Mouse (Mus musculus) layer of hippocampus, postnatal 36 days (tissue): ENCODE results near the gene Rpl23. TPM values are rescaled to one million over a fixed set of nuclear protein-coding genes. Genes with fewer than 3 reads are reported as not detected.
"Not testable (repeated sequence)": the region's sequence is repeated elsewhere in the genome, so short reads cannot be mapped to it uniquely, and the experiment has no call there.

Source experiments
- DNase-seq, 2 experiments: peaks; one replicate each; pipeline ENCODE4 v3.0.0; 2022
- total RNA-seq, 2 experiments: library from RNA; stranded (reverse); gene quantifications; 2 replicates each; pipeline ENCODE4 v1.2.3; 2021

The Rpl23 gene
- total RNA-seq, 2 experiments from 2014 or later: 355 TPM

DNA sequence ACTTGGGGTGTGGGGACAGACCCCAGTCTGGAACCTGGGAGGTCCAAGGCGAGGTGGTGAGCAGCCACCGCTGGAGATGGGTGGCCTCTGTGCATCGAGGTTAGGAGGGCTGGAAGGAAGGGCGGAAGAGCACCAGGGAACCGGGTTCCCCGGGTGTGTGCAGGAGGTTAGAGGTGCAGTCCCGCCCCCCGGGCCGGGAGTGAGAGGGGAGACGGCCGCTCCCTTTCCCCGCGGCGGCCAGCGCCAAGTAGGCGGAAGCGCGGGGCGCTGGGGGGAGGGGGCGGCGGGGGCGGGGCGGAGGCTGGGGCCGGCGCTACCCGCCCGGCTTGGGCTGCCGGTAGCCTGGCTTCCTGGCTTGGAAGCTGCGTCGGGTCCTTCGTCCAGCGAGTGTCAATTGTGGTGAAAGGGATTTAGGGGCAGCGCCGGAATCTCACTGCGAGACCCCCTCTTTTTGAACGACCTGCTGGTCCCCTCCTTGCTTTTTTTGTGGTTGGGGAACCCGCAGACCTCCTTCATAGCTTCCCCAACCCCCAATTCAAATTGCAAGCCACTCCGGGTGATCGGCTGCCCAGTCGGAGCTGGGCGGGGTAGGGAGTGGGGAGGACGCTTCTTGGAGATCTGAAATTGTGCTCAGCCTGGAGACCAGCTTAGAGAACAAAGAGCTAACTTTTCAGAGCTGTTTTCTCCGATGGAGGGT, 17.9 kb upstream of the Rpl23 start:
- DNase-seq: no peak

DNA sequence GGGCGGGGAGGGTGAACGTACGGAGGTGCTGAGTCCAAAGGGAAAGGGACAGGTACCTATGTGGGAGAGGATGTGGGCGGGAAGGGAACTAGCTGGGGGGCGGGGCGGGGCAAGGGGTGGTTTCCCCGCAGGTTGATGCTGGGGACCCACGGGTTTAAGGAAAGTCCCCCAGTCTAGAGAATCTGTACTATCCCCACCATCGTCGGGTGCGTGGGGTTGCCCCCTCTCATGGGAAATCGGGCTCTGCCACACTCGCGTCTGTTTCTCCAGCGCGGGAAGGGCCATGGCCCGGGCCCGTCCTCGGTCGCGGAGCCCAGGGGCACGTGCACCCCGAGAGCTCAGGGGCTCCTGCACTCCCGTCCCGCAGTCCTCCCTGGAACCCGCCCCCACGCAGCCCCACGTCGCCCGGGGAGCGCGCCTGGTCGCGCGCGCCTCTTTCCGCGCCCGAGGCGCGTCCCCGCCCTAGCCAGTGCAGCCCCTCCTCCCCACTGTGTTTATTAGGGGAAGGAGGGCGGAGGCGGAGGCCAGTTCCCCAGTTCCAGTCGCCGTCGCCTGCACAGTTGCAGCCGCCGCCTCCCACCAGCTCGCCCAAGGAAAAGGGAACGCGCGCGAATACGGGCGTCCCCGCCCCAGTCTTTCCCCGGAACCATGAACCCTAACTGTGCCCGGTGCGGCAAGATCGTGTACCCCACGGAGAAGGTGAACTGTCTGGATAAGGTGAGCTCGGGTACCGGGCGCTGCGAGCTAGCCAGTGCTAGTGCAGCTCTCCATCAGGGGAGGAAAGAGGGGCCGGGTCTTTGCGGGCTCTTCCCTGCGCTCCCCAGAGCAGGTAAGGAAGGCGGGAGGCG, 17.1 kb upstream of the Rpl23 start:
- DNase-seq: peak; percentile 90

DNA sequence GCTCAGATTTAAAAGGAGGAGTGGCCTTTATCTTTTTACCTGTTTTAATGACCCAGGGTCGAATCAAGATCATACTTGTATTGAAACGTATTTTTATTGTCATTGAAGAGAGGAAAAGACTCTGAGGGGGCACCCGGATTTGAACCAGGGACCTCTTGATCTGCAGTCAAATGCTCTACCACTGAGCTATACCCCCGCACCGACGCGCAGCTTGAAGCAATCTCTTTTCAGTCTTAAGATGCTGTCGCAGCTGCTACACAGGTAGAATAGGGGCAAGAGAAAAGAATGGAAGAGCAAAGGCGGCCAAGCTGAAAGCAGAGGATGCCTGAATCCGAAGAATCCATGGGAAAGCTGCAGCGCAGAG, 16.5 kb upstream of the Rpl23 start, which contains the start of gene Lasp1:
Gene Lasp1 (plus strand): TSS at position 219 of the 364 bp plus-strand sequence.
- DNase-seq: peak; percentile 91 to 94

DNA sequence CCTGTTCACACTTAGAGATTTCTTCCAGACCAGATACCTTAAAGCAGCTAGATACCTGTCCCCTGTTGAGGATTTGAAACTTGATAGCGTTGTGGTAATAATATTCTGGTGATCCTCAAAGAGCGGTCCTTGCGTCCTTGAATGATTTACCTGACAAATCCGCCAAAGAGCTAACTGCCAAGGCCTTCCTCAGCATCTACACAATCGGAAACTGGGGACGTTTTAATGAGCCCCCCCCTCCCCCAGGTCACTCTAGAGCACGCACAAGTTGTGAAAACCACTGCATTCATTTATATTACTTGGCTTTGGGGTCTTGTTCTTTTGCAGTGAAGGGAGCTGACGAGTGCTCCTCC, 15.8 kb upstream of the Rpl23 start:
- DNase-seq: no peak

DNA sequence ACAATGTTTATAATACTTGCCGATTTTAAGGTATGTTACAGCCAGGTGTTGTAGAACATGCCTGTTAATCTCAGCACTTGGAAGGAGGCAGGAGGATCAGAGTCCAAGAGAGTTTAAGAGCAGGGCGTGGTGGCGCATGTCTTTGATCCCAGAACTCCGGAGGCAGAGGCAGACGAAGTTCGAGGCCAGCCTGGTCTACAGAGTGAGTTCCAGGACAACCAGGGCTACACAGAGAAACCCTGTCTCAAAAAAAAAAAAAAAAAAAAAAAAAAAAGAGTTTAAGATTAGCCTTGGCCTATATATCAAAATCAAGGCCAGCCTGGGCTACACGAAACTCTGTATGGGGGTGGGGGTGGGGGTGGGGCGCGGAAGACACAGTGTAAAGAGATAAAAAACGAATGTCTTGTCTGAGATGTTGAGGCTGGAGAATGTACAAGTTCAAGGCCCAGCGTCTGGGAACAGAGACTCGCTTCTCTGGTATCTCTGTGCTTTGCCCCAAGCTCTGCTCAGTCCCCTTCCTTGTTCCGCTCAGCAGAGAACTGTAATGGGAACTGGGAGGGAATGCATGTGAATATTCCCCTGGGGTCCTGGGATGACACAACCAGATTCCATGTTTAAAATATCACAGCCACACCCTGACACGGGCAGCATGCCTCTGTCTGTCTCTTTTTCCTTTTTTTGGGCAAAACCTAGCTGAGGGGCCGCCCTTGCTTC, 15.3 kb upstream of the Rpl23 start:
- DNase-seq: no peak

DNA sequence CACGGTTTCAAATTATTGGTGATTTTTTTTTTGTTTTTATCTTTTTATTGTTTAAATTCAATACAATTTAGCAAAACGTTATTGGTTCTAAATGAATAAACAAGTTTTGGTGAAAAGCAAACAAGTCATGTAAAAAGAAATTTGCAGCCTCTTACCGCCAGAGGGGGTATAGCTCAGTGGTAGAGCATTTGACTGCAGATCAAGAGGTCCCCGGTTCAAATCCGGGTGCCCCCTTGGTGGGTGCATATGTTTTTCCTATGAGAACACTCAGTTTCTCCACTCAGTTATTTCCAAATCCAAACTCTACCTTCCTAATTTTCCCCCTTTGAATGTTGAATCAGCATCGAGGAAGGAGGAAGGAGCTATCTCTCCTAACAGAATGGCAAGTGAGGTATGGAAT, 14.7 kb upstream of the Rpl23 start:
- peak; percentile 78 to 82 for DNase-seq

DNA sequence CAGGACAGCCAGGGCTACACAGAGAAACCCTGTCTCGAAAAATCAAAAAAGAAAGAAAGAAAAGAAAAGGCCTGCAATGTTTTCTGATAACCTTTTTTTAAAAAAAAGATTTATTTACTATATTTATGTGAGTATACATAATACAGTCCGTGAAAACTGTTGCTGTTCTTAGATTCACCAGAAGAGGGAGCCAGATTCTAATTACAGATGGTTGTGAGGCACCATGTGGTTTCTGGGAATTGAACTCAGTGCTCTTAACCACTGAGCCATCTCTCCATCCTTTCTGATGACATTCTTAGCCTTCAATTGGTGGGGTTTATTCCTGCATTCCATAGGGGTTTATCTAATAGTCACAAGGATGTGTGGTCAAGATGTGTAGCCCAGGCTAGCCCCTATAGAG, 10.9 kb upstream of the Rpl23 start:
- no peak for DNase-seq

DNA sequence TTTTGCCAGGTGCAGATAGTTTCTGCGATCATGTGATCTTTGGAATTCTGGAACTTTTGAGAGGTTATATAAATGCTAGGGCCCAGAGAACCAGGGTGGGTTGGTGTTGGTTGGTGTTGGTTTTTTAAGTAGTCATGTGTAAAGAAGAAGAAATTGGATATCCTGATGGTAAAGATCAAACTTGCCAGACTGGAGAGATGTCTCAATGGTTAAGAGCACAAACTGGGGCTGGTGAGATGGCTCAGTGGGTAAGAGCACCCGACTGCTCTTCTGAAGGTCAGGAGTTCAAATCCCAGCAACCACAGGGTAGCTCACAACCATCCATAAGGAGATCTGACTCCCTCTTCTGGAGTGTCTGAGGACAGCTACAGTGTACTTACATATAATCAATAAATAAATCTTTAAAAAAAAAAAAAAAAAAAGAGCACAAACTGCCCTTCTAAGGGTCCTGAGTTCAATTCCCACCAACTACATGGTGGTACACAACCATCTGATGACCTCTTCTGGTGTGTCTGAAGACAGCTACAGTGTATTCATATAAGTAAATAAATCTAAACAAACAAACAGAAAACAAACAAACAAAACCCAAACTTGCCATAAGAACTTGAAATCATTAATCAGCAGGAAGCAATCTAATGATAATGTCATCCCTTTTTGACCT, 8.7 kb upstream of the Rpl23 start:
- not testable (repeated sequence) for DNase-seq

DNA sequence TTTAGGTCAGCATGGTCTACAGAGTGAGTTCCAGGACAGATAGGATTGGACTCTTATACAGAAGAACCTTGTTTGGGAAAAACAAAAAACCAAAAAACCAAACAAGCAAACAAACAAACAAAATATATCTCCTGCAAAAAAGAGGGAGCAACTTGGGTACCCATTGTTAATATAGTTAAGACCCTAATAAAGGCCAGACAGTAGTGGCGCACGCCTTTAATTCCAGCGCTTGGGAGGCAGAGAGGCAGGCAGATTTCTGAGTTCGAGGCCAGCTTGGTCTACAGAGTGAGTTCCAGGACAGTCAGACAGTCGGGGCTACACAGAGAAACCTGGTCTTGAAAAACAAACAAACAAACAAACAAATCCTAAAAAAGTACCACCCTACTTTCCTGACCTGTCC, 7.5 kb upstream of the Rpl23 start:
- no peak for DNase-seq

DNA sequence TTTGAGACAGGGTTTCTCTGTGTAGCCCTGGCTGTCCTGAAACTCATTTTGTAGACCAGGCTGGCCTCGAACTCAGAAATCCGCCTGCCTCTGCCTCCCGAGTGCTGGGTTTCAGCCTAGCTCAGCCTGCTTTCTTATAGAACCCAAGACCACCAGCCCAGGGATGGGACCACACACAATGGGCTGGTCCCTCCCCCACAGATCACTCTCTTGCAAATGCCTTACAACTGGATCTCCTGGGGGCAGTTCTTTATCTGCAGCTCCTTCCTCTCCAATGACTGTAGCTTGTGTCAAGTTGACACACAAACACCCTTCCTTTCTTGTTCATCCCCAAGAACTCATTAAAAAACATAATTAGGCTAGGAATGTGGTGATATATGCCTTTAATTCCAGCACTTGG, 5.7 kb upstream of the Rpl23 start:
- DNase-seq: no peak

DNA sequence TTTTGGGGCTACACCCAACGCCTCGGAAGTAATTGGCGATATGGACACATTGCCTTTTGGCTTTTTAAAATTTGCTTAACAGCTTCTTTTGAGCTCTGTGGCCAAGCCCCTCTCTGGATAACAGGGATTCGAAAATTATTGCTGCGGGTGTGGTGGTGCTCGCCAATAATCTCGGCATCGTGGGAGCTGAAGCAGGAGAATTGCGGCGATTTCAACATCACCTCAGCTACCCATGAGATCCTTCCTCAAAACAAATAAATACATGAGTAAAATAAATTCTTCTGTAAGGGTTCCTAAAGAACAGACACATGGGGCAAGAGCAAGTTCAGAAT, 293 bp upstream of the Rpl23 start:
- no peak for DNase-seq

DNA sequence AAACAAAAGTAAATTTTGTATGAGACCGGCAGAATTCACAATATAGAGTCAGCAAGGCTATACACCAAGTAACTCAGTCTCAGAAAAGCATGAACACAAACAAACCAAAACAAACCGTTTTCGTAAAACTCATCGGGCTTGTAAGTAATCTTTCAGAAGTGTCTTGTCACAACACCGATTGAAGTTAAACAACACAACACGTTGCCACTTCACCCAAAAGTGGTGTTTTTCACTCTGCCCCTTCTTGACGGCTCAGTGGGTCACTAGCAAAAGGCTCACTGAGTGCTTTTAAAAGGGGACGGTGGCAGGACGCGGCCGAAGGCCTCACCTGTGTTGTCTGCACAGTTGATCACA, 782 bp downstream of the Rpl23 start:
- DNase-seq: no peak

DNA sequence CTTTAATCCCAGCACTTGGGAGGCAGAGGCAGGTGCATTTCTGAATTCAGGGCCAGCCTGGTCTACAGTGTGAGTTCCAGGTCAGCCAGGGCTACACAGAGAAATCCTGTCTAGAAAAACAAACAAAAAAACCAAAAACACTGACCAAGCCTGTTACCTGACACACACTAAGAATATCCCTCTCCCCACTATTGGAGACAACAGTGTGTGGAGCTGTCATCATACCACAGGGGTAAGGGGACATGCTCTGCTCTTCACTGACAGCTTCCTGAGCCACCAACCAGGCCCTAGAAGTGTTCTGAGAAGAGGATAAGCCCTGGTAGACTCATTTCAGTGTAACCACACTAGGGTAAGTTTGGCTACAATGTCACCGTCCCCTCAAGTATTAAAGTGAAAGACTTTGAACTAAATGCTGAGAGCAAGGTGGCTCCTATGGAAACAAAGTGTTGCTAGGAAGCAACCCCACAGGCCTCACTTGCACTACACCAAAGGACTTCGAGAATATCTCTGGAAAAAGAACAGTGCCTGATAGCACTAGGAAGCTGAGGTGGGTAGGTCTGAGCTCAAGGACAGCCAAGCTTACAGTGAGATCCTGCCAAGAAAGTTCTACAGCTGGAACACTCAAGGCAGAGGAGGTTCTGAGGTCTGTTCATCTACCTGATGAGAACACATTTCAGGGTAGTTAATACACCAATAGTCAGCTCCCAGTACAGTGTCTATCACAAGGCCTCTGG, 2.1 kb downstream of the Rpl23 start:
- DNase-seq: no peak

DNA sequence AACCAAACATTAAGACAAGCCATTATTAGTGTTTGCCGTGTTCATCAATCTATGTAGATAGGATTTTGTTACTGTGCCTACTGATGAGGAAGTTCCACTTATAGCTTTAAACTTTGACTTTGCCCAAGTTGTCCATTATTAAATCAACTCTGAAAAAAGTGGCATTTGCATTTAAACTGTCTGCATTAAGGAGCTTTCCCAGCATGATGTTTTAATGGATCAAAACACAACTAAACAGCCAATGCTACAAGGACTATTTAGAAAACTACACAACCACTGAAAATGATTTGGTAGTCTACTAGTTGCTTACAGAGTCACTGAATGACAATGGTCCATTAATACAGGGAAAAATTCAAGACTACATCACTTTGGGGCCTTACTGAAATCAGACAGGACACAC, 3.3 kb downstream of the Rpl23 start:
- DNase-seq: no peak

DNA sequence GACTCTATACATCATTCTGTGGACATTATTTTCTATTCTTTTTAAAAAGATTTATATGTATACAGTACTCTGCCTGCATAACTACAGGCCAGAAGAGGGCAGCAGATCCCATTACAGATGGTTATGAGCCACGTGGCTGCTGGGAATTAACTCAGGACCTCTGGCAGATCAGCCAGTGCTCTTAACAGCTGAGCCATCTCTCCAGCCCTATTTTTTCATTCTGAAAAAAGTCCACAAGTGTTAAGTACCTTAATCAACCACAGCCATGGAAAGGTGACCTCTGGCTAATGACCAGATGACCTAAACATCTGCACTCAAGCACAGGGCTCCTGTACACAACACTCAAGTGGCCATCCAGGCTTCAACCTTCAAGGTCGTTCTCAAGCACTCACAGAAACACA, 5.1 kb downstream of the Rpl23 start:
- DNase-seq: no peak

DNA sequence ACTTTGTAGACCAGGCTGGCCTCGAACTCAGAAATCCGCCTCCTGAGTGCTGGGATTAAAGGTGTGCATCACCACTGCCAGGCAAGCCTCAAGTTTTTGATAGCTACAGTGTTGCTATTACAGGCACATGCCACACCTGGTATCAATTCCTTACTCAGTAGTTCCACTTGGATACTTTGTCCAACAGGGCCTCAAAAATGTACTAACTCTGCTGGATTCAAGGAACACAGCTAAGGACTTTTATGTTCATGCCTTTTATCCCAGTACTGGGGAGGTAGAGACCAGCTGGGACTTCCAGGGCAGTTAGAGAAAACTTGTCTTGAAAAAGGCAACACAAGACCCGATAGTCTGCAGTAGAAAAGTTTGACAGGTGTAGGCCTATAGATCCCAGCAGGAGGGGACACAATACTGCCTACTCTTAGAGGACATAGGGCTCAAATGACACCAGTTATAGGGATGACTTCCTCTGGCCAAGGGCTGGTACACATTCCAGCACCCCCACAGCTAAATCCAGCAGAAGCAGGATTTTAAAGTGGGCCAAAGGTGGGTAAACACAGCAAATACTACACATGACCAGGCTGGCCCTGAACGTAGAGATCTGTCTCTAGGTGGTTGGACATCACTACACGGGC, 5.6 kb downstream of the Rpl23 start:
- no peak for DNase-seq

DNA sequence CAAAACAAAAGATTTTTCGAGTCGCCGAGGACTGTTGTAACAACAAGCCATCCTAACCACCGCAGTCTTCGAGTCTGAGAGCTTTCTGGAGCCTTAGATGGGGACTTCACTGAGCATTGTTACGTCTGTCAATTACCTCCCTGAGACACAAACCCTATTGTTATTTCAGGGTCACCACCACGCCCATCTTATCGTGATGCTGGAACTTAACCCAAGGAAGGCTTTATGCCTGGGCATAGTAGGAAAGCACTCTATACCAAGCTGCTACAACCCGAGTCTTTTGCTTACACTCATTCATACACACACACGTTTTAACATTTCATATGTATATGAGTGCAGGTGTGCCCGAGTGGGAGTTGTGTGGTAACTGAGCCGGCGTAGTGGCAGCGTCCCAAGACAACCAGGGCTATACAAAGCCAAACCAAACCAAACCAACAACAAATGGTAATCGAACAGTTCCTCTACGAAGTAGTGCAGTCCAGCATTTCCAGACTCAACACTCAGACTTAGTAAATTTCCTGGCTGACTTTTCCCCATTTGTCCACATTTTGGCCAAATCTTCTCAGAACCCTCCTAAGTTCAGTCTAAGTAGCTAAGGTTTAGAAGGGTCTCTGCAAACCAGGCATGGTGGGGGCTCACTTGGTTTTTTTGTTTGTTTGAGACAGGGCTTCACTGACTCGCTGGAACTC, 6.3 kb downstream of the Rpl23 start, which contains the start of gene 1700001P01Rik:
Gene 1700001P01Rik (minus strand): TSS at position 111 of the 689 bp plus-strand sequence.
- no peak for DNase-seq

DNA sequence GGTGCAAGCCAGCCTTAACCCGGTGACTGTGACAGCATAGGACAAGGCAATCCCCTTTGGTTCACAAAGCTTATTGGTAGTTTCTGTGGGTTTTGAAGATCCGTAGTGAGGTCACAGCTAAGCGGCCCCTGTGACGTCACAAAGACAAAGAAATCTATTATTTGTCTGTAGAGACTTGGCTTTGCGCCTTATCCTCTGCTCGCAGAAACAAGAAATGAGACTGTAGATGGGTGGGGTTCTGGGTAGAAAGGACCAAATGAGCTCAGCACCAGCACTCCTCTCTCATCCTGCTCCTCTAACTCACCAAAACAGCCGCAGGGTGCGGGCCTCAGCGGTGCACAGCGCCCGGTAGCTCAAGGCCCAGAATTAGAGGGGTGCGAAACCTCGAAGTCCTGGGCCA, 7.1 kb downstream of the Rpl23 start:
- DNase-seq: no peak

DNA sequence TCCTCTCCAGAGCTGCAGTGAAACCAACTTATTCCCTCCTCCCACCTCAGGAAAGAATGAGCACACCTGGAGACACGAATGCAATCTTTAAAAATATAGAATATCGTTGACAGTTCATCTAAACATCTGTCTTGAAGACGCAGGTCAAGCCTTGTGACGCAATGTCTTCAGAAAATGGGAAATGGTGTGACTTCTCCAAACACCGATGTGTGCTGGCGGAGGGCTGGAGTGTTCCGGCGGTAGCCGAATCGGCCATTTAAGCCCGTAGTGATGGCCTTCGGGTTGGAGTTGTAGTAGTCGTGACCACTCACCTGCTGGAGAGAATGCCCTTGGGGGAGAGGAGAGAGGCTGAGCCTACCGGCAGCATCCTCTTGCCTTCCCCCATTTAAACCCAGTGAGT, 10.8 kb downstream of the Rpl23 start:
- no peak for DNase-seq

DNA sequence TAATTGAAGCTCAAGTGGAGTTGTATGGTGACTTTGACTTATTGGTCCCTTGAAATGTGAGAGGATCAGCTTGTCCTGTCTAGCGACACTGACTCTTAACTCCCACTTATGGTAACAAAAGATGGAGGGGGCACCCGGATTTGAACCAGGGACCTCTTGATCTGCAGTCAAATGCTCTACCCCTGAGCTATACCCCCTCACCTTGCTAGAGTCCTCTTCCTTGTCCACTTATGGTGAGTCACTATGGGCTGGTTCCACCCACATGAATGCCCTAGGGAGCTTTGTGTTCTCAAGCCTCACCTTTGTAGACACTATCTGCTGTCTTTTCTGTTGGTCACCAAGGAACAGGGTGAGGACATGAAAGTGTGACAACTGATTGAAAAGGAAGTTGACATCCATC, 12.5 kb downstream of the Rpl23 start:
- DNase-seq: no peak

DNA sequence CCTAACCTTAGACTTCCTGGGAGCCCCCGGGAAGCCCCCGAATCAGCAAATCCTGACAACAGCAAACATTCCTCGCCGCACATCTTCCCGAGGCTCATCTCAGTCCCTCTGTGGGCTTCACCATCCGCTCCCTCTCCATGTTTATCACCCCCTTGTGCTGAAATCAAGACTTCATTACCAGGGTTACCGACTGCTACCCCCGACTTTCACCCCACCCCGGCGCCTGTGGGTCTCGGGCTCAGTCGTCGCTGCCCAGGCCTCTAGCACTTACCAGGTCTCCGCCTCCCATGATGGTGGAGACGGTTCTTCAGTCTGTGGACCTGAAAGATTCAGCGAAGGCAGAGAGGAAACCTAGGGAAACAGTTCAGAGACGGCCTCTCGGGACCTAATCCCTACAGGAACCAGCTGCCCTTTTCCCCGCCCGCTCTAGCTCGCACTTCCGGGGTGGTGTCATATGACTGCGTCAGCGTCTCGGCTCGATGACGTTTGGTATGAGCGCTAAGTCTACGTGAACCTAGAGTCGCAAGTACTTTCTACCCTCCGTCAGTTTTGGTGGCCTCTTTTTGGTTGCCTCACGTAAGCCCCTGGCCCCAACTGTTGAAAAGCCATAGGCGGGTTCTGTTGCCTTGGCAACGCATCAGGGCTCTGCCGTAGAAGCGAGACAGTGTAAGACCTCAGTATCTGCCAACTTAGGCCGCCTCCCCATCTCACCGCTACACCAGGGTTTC, 15.9 kb downstream of the Rpl23 start, which contains the start of gene Cwc25:
Gene Cwc25 (minus strand): TSS at position 403 of the 728 bp plus-strand sequence.
- DNase-seq: peak; percentile 96 to 97
